Mouse (Mus musculus): ENCODE measurements around the gene Gm45062. TPM values are rescaled to one million over a fixed set of nuclear protein-coding genes. Genes with fewer than 3 reads are reported as not detected.

Gene Gm45062
- total and polyA plus RNA-seq, 2 experiments from 2014 or later: 1.4 to 5.4 TPM

DNA sequence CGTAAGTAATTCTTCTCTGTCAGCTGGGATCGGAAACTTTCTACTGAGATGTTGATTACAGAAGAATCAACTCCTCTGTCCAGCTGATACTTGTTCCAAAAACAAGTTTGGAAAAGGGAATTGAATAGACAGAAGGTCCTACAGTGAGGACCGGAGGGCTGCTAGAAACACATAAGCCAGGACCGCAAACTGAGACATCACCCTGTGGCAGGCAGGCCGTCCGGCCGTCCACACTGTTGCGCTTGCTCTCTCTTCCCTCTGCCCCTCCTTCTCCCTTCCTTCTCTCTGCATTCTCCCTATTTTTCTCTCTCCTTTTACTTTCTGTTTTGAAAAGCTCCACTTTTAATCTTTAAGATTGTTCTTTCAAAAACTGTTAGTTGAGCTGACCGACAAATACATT, 332.4 kb downstream of the Gm45062 start:
- ATAC-seq: no peak
- no peak overlapping the region for H3K9ac ChIP-seq
- H3K4me1 ChIP-seq (ENCODE audit: insufficient read depth): no peaks in the 10 kb centered on the region
- 92% methylated on average over 9 of the region's 9 CpGs for WGBS
- no peak overlapping the region for H3K4me3 ChIP-seq (ENCODE audit: low read depth, low read length)
- no peak for DNase-seq
- no peaks in the 10 kb centered on the region for H3K9me3 ChIP-seq (ENCODE audit: low read length)
- no peak for TF ChIP-seq CTCF (IDR thresholded peaks at IDR 0.05; ENCODE audit: low read depth)
- H3K36me3 ChIP-seq (ENCODE audit: insufficient read depth): no peaks in the 10 kb centered on the region; the same call in 1 of the 2 replicates
- H3K4me2 ChIP-seq (ENCODE audit: low read depth): no peak overlapping the region
- no peak overlapping the region for H3K27ac ChIP-seq (ENCODE audit: low read depth, low read length)
- H3K27me3 ChIP-seq (ENCODE audit: insufficient read depth, low read length): no peaks in the 10 kb centered on the region

DNA sequence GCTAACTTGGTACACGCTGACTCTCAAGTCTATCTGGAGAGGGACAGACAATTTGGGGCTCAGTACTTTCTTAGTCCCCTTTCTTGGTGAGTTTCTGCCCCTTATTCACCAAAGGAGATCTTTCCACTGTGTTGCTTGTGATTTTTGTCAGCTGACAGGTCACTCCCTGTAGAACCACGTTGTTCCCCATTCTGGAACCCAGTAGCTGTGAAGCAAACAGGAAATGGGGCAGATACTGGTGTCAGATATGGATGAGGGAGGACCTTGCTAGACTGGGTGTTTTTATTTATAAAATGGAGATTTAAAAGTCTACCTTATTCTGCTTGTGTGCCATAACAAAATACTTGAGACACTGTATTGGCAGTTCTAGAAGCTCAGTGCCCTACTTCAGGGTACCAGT, 358.1 kb downstream of the Gm45062 start:
- H3K4me2 ChIP-seq (ENCODE audit: low read depth): no peak overlapping the region
- H3K27me3 ChIP-seq (ENCODE audit: insufficient read depth, low read length): no peaks in the 10 kb centered on the region
- TF ChIP-seq CTCF (IDR thresholded peaks at IDR 0.05; ENCODE audit: low read depth): no peak
- no peak for DNase-seq
- H3K27ac ChIP-seq (ENCODE audit: low read depth, low read length): no peak overlapping the region
- H3K36me3 ChIP-seq (ENCODE audit: insufficient read depth): no peaks in the 10 kb centered on the region
- no peak for ATAC-seq
- no peaks in the 10 kb centered on the region for H3K9me3 ChIP-seq (ENCODE audit: low read length)
- no peak overlapping the region for H3K9ac ChIP-seq
- no peak overlapping the region for H3K4me3 ChIP-seq (ENCODE audit: low read depth, low read length)
- H3K4me1 ChIP-seq (ENCODE audit: insufficient read depth): no peaks in the 10 kb centered on the region
- 70% methylated on average over 2 of the region's 2 CpGs for WGBS

DNA sequence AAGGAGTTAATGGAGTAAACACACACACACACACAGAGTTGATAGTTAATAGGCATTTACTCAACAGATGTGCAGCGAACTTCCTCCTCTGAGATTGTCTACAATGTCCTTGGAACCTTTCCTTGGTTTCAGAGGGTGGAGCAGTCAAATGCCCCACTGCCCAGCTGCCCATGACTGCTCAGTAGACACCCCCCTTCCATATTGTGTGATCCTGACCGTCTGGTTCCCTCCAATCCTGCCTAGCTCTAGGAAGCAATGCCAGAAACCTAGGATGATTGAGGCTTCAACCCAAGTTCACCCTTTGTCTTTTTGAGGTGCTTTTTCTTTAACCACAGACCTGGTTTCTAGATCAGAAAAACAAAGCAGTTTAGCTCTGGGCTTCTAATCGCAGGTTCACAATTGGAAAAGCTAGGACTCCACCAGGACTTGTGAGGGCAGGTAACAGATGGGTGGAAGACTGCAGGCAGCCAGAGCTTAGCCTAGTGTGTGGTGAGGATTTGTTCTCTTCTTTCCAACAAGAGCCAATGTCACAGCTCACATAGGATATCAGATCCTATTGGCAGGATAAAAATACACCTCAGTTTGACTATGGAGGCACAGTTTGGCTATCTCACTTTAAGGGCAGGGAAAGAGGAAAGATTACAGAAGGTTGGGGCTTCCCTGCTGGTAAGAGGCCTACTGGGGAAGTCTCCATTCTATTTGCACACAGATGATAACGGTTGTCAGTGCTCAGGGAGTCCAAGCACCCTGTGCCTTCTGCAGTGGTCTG, 360.5 kb downstream of the Gm45062 start:
- H3K4me3 ChIP-seq (ENCODE audit: low read depth, low read length): no peak overlapping the region
- no peak overlapping the region for H3K9ac ChIP-seq
- ATAC-seq: no peak
- H3K4me1 ChIP-seq (ENCODE audit: insufficient read depth): no peaks in the 10 kb centered on the region
- no peaks in the 10 kb centered on the region for H3K9me3 ChIP-seq (ENCODE audit: low read length)
- no peak overlapping the region for H3K4me2 ChIP-seq (ENCODE audit: low read depth)
- WGBS: 83% methylated on average over 4 of the region's 4 CpGs
- no peak for TF ChIP-seq CTCF (IDR thresholded peaks at IDR 0.05; ENCODE audit: low read depth)
- no peaks in the 10 kb centered on the region for H3K27me3 ChIP-seq (ENCODE audit: insufficient read depth, low read length)
- no peak for DNase-seq
- no peak overlapping the region for H3K27ac ChIP-seq (ENCODE audit: low read depth, low read length)
- H3K36me3 ChIP-seq (ENCODE audit: insufficient read depth): no peaks in the 10 kb centered on the region

DNA sequence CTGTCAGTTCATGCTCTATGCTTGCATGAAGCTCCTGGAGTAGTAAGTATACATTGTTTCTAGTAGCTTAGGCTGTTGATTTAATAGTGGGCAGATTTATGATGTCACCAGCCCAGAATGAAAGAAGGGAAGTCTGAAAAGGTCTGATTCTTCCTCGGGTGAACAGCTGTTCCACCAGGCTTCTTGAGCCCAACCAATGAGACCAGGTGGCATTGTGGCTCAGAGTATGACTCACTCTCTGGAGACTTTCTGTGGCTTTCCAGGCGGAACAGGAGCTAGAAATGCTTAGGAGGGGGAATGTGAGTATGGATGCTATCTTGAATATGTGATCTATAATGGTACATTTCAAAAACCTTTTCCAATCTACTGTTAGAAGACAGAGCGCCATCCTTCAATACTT, 363.8 kb downstream of the Gm45062 start:
- TF ChIP-seq CTCF (IDR thresholded peaks at IDR 0.05; ENCODE audit: low read depth): no peak
- Histone ChIP-seq H3K27ac (ENCODE audit: low read depth, low read length) (no peak overlapping the region), H3K4me2 (ENCODE audit: low read depth) (no peak overlapping the region), H3K36me3 (ENCODE audit: insufficient read depth) (no peaks in the 10 kb centered on the region), H3K9ac (no peak overlapping the region), H3K9me3 (ENCODE audit: low read length) (no peaks in the 10 kb centered on the region), H3K4me3 (ENCODE audit: low read depth, low read length) (no peak overlapping the region), H3K4me1 (ENCODE audit: insufficient read depth) (no peaks in the 10 kb centered on the region), H3K27me3 (ENCODE audit: insufficient read depth, low read length) (no peaks in the 10 kb centered on the region)
- ATAC-seq (no peak), DNase-seq (no peak)
- WGBS: 83% methylated on average over 3 of the region's 3 CpGs

DNA sequence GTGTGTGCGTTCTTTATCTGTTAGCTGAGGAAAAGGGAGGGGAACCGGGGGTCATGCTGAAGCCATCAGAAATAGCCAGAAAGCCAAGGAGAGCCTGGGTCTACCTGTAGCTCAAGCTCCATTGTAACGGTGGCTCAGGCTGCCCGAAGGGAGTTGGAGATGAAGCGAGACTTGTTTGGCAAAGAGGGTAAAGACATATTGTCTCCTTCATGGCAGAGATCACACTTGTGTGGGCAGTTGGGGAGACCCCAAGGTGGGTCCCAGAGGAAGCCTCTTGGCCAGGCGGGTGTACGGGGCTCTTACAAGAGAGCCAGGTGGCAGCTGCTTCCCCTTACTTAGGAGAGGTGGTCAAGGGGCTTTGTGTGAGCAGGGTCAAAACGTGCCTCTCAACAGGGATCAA, 369.0 kb downstream of the Gm45062 start:
- DNase-seq (no peak), ATAC-seq (no peak)
- H3K9ac ChIP-seq: no peak overlapping the region
- H3K4me2 ChIP-seq (ENCODE audit: low read depth): no peak overlapping the region
- H3K4me1 ChIP-seq (ENCODE audit: insufficient read depth): no peaks in the 10 kb centered on the region
- no peaks in the 10 kb centered on the region for H3K27me3 ChIP-seq (ENCODE audit: insufficient read depth, low read length)
- no peak for TF ChIP-seq CTCF (IDR thresholded peaks at IDR 0.05; ENCODE audit: low read depth)
- no peak overlapping the region for H3K27ac ChIP-seq (ENCODE audit: low read depth, low read length)
- no peaks in the 10 kb centered on the region for H3K9me3 ChIP-seq (ENCODE audit: low read length)
- no peaks in the 10 kb centered on the region for H3K36me3 ChIP-seq (ENCODE audit: insufficient read depth)
- no peak overlapping the region for H3K4me3 ChIP-seq (ENCODE audit: low read depth, low read length)
- 88% methylated on average over 8 of the region's 8 CpGs for WGBS

DNA sequence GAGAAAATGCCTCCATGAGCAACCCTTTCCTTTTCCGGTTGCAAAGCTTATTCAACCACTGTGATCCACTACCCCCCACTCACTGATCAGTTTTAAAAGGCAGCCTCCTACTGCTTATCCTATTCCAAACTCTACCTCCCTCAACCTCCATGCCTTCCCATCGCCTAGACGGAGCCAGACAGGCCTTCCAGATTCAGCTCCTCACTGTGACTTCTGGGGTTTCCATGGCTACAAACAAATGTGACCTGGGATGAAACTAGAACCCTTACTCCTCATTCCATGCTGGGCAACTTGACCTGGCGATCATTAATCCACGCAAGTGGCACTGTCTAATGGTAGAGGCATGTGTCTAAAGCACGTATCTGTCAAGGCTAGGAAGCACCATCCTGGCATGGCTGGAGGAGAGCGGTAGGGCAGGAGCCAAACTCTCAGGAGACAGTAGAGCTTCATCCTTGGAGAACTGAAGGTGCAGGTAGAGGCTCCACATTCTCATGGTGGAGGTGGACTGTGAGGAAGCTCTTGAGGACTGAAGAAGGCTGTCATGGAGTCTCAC, 369.5 kb downstream of the Gm45062 start:
- no peaks in the 10 kb centered on the region for H3K4me1 ChIP-seq (ENCODE audit: insufficient read depth)
- H3K4me3 ChIP-seq (ENCODE audit: low read depth, low read length): no peak overlapping the region
- TF ChIP-seq CTCF (IDR thresholded peaks at IDR 0.05; ENCODE audit: low read depth): no peak
- no peak overlapping the region for H3K27ac ChIP-seq (ENCODE audit: low read depth, low read length)
- DNase-seq (no peak), ATAC-seq (no peak)
- no peaks in the 10 kb centered on the region for H3K9me3 ChIP-seq (ENCODE audit: low read length)
- H3K4me2 ChIP-seq (ENCODE audit: low read depth): no peak overlapping the region
- H3K9ac ChIP-seq: no peak overlapping the region
- no peaks in the 10 kb centered on the region for H3K27me3 ChIP-seq (ENCODE audit: insufficient read depth, low read length)
- H3K36me3 ChIP-seq (ENCODE audit: insufficient read depth): no peaks in the 10 kb centered on the region
- WGBS: 89% methylated on average over 7 of the region's 7 CpGs

DNA sequence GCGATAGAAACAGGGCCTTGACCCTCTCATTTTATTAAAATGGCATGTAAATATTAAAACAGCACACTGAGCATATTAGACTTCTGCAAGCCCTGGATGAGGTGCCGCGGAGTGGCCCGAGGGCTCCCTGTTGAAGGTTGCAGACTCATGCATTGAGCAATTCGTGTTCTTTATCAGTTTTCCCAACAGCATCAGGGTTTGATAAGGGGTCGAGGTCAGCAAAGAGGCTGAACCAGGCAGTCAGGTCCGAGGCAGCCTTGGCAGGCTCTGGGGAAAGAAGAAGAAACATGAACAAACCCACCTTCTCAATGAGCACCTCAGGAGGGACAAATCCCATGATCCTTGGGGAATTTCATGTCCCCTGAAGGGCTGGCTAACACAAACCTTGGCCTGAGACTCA, 371.3 kb downstream of the Gm45062 start:
- no peaks in the 10 kb centered on the region for H3K36me3 ChIP-seq (ENCODE audit: insufficient read depth)
- no peak overlapping the region for H3K4me2 ChIP-seq (ENCODE audit: low read depth)
- 89% methylated on average over 7 of the region's 7 CpGs for WGBS

More for the DNA sequence above, 371.3 kb downstream of the Gm45062 start:
- no peak overlapping the region for H3K4me3 ChIP-seq (ENCODE audit: low read depth, low read length)
- no peak for TF ChIP-seq CTCF (IDR thresholded peaks at IDR 0.05; ENCODE audit: low read depth)
- DNase-seq (no peak), ATAC-seq (no peak)
- no peak overlapping the region for H3K9ac ChIP-seq
- no peaks in the 10 kb centered on the region for H3K9me3 ChIP-seq (ENCODE audit: low read length)
- H3K27me3 ChIP-seq (ENCODE audit: insufficient read depth, low read length): no peaks in the 10 kb centered on the region
- H3K4me1 ChIP-seq (ENCODE audit: insufficient read depth): no peaks in the 10 kb centered on the region
- no peak overlapping the region for H3K27ac ChIP-seq (ENCODE audit: low read depth, low read length)
